Mouse (Mus musculus) C2C12 (cell line): ENCODE measurements around the gene Mpdu1.

Experiments
- CEBPB ChIP-seq: IDR thresholded peaks from one replicate; pipeline ENCODE4 v1.6.1; 2011; ENCODE audit warnings: low read depth, mild to moderate bottlenecking, control low read depth, moderate library complexity
- CTCF ChIP-seq: IDR thresholded peaks from one replicate; pipeline ENCODE4 v1.5.1; 2011; ENCODE audit not compliant: control insufficient read depth, insufficient read depth, insufficient read length
- FOSL1 ChIP-seq: IDR thresholded peaks from one replicate; pipeline ENCODE4 v1.8.0; 2011; ENCODE audit warnings: mild to moderate bottlenecking, low read length; ENCODE audit not compliant: poor library complexity, insufficient read depth, severe bottlenecking
- MAX ChIP-seq: IDR thresholded peaks from one replicate; pipeline ENCODE4 v1.6.1; 2011; ENCODE audit warnings: mild to moderate bottlenecking, control low read depth
- MYOD1 ChIP-seq: IDR thresholded peaks from one replicate; pipeline ENCODE4 v1.6.1; 2011; ENCODE audit warnings: low read depth; ENCODE audit not compliant: control insufficient read depth, insufficient read length
- MYOG ChIP-seq: IDR thresholded peaks from one replicate; pipeline ENCODE4 v1.6.1; 2011; ENCODE audit not compliant: control insufficient read depth, insufficient read length; ENCODE audit errors: extremely low read depth
- USF1 ChIP-seq: IDR thresholded peaks from one replicate; pipeline ENCODE4 v1.6.1; 2011; ENCODE audit warnings: low read depth, mild to moderate bottlenecking, control low read depth, moderate library complexity

DNA sequence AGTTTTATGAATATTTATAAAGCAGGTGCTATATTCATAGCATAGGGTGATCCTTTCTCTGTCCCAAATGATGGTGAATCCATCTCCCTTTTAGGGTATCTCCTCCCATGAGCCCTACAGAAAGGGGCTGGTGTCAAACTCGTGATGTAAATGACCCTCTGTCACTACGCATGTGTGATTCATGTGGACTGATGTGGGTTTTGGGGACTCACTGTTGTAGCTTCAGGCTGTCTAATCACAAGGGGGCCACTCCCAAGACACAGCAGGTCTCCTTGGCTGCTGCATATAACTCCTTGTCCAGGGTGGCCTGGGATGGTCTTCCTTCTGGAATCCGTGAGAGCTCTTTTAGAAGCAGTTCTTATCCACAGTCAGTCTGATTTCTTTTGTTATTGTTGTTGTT, 48.0 kb upstream of the Mpdu1 start:
- TF ChIP-seq CTCF (no peak), USF1 (no peak), CEBPB (no peak), MYOG (no peak), MYOD1 (no peak), MAX (no peak), FOSL1 (no peak)
